Mouse (Mus musculus) E14TG2a.4 (cell line): Measurements from ENCODE around the gene Ypel1.

Experiments
- CTCF ChIP-seq: conservative IDR thresholded peaks from 2 replicates; pipeline ENCODE4 v1.5.1; 2014; ENCODE audit warnings: low read length
- NANOG ChIP-seq: IDR thresholded peaks from 2 replicates; pipeline ENCODE4 v1.6.1; 2014; ENCODE audit warnings: borderline replicate concordance, low read length, mixed read lengths
- POU5F1 ChIP-seq: IDR thresholded peaks from 2 replicates; pipeline ENCODE4 v1.6.1; 2014; ENCODE audit warnings: low read length, borderline replicate concordance

DNA sequence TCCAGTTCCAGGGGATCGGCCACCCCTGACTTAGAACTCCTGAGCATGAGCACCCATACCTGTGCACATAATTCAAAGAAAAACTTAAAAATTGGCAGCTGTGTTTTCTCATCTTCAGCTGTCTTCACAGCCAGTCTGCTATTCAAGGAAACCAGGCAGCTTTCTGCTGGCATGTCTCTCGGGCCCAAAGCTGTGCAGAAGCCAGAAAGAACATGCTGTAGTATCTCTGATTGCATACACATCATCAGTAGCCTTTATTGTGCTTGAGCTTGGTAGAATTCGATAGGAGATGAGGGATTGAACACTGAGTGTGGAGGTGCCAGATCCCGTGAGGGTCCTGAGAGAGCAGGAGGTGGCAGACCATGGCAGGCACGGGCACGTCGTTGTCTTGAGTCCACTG lies 3.5 kb downstream of the Ypel1 start:
- TF ChIP-seq CTCF = no peak
- no peak for TF ChIP-seq NANOG
- TF ChIP-seq POU5F1 = no peak
